Mouse (Mus musculus): ENCODE measurements around the gene Pdrg1.
A peak's percentile ranks its signal among the peaks of the same experiment; 100 is the strongest.

Gene Pdrg1

DNA sequence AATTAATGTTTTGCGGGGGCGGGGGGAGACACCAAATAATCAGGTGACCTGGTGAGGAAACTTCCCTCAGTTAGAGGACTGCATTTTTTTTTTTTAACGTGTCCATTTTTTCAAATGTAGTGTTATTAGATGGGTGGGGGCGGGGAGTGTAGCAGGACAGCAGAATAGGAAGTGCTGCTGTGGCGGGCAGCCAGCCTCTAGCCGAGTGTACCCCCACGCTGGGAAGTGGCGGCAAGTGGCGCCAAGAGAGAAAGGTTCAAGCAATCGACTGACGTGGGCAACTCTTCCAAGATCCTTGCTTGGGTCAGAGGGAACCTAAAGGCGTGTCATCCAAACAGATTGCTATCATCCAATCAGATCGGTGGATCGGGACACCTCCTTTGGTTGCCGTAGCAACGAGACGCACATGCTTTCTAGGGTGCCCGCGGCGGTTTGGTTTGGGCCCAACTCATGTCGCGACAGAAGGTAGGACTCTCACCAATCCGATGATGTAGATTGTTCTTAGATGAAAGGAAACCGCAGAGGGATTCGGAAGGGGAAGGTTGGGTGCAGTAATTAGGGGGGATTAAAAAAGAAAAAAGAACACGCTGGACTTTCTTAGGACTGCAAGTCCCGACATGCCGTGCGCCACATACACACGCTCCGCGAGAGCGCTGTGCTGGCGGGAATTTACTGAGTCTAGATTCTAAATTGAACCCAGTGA, 53.0 kb downstream of the Pdrg1 start, which contains the start of gene Ttll9:
Ttll9 (plus strand) TSS at position 395 of the 703 bp plus-strand sequence.
- DNase-seq (ENCODE audit: extremely low read depth, low read depth) = peak; percentile 70
